Mouse (Mus musculus): Measurements from ENCODE around the gene Tbc1d17. TPM values are rescaled to one million over a fixed set of nuclear protein-coding genes. Genes with fewer than 3 reads are reported as not detected.

The Tbc1d17 gene
- polyA plus RNA-seq, 3 experiments from 2014 or later: 43.9 to 66.0 (median 60.6) TPM

Other genes with a start within 250 kb of the Tbc1d17 start
- gene Myh14, start 178.2 kb downstream of the Tbc1d17 start, polyA plus RNA-seq (2017; shearing (Covaris generic)): not detected
- gene Izumo2, start 140.3 kb downstream of the Tbc1d17 start, polyA plus RNA-seq (2017; shearing (Covaris generic)): not detected
- 10 to 100 TPM; 66.6 to 71.2 (median 69.7) TPM for gene Vrk3, start 100.7 kb downstream of the Tbc1d17 start, polyA plus RNA-seq (2017; shearing (Covaris generic))
- gene Zfp473, start 98.0 kb downstream of the Tbc1d17 start, polyA plus RNA-seq (2017; shearing (Covaris generic)): 1 to 10 TPM in 1 of 3 experiments, under 1 TPM in 2; 0.16 to 2.1 (median 0.93) TPM
- 10 to 100 TPM; 30.8 to 60.2 (median 32.2) TPM for gene Nup62, start 33.0 kb downstream of the Tbc1d17 start, polyA plus RNA-seq (2017; shearing (Covaris generic))
- gene Il4i1, start 32.7 kb downstream of the Tbc1d17 start, polyA plus RNA-seq (2017; shearing (Covaris generic)): 1 to 10 TPM; 1.9 to 4.2 (median 2.1) TPM
- under 1 TPM in 1 of 3 experiments, not detected in 2; 0.41 TPM for gene Atf5, start 32.4 kb downstream of the Tbc1d17 start, polyA plus RNA-seq (2017; shearing (Covaris generic))
- gene Akt1s1, start 88 bp downstream of the Tbc1d17 start, polyA plus RNA-seq (2017; shearing (Covaris generic)): 1 to 10 TPM; 1.1 to 4.5 (median 3.7) TPM
- gene Pnkp, start 8.1 kb upstream of the Tbc1d17 start, polyA plus RNA-seq (2017; shearing (Covaris generic)): 10 to 100 TPM; 43.2 to 49.7 (median 46.8) TPM
- 1 to 10 TPM; 1.9 to 5.6 (median 3.2) TPM for gene Ptov1, start 20.7 kb upstream of the Tbc1d17 start, polyA plus RNA-seq (2017; shearing (Covaris generic))
- gene Med25, start 43.6 kb upstream of the Tbc1d17 start, polyA plus RNA-seq (2017; shearing (Covaris generic)): 10 to 100 TPM in 2 of 3 experiments, 1 to 10 TPM in 1; 7.1 to 14.1 (median 11.1) TPM
- gene Fuz, start 47.0 kb upstream of the Tbc1d17 start, polyA plus RNA-seq (2017; shearing (Covaris generic)): 10 to 100 TPM in 2 of 3 experiments, 1 to 10 TPM in 1; 8.0 to 15.3 (median 11.0) TPM
- gene Ap2a1, start 80.4 kb upstream of the Tbc1d17 start, polyA plus RNA-seq (2017; shearing (Covaris generic)): 10 to 100 TPM in 1 of 3 experiments, 1 to 10 TPM in 2; 6.1 to 12.1 (median 7.1) TPM
- not detected for gene Tsks, start 94.1 kb upstream of the Tbc1d17 start, polyA plus RNA-seq (2017; shearing (Covaris generic))
- gene Cpt1c, start 125.8 kb upstream of the Tbc1d17 start, polyA plus RNA-seq (2017; shearing (Covaris generic)): 1 to 10 TPM in 2 of 3 experiments, under 1 TPM in 1; 0.23 to 1.9 (median 1.5) TPM
- 10 to 100 TPM; 37.3 to 84.6 (median 70.6) TPM for gene Prmt1, start 137.5 kb upstream of the Tbc1d17 start, polyA plus RNA-seq (2017; shearing (Covaris generic))
- gene Irf3, start 148.6 kb upstream of the Tbc1d17 start, polyA plus RNA-seq (2017; shearing (Covaris generic)): 100 to 1,000 TPM in 2 of 3 experiments, 10 to 100 TPM in 1; 83.6 to 119 (median 115) TPM
- 10 to 100 TPM; 21.0 to 29.3 (median 26.6) TPM for gene Bcl2l12, start 149.6 kb upstream of the Tbc1d17 start, polyA plus RNA-seq (2017; shearing (Covaris generic))
- 1 to 10 TPM; 7.4 to 8.9 (median 8.7) TPM for gene Scaf1, start 167.3 kb upstream of the Tbc1d17 start, polyA plus RNA-seq (2017; shearing (Covaris generic))
- gene Rras, start 168.9 kb upstream of the Tbc1d17 start, polyA plus RNA-seq (2017; shearing (Covaris generic)): 1 to 10 TPM; 3.2 to 6.5 (median 5.1) TPM
- 10 to 100 TPM in 1 of 3 experiments, 1 to 10 TPM in 2; 5.0 to 12.9 (median 9.8) TPM for gene Prr12, start 203.8 kb upstream of the Tbc1d17 start, polyA plus RNA-seq (2017; shearing (Covaris generic))
- gene Nosip, start 213.3 kb upstream of the Tbc1d17 start, polyA plus RNA-seq (2017; shearing (Covaris generic)): 100 to 1,000 TPM; 129 to 164 (median 158) TPM
- gene Prrg2, start 213.6 kb upstream of the Tbc1d17 start, polyA plus RNA-seq (2017; shearing (Covaris generic)): 1 to 10 TPM; 2.0 to 2.3 (median 2.1) TPM
- gene Rcn3, start 243.1 kb upstream of the Tbc1d17 start, polyA plus RNA-seq (2017; shearing (Covaris generic)): 1 to 10 TPM; 1.7 to 6.5 (median 5.7) TPM

Data from inflammation-experienced regulatory T-cells, adult 6 months (primary cell).